Mouse (Mus musculus) lung, adult 2 months (tissue): Measurements from ENCODE around the gene Krtap3-1.

Source experiments
- CTCF ChIP-seq: fragments of 200-500 bp; IDR thresholded peaks from 2 replicates; pipeline ENCODE4 v1.5.1; 2011; ENCODE audit warnings: mild to moderate bottlenecking, low read length, control low read depth; ENCODE audit not compliant: insufficient read depth
- POLR2A ChIP-seq: fragments of 200-500 bp; IDR thresholded peaks from 2 replicates; pipeline ENCODE4 v1.6.1; 2011; ENCODE audit warnings: low read depth, mild to moderate bottlenecking, control low read depth, low read length, borderline replicate concordance; ENCODE audit errors: extremely low read depth

GRCm38 (mm10) chr11:99590981-99591380 lies 24.6 kb upstream of the Krtap3-1 start, which contains the start of gene Krtap1-3:
- TF ChIP-seq CTCF (no peak), POLR2A (no peak)
